Mouse (Mus musculus): ENCODE results near the gene Trmt44.

GRCm38 (mm10) chr5:35601526-35601925 is 26.7 kb upstream of the Trmt44 start:
- no peak for TF ChIP-seq GATA1 (IDR thresholded peaks at IDR 0.05; ENCODE audit: borderline replicate concordance, low read length)
- no peak for TF ChIP-seq FLI1 (IDR thresholded peaks at IDR 0.05; ENCODE audit: low read length)

Data from megakaryocyte, embryonic 14.5 days (primary cell).